Mouse (Mus musculus) lung, embryonic 16.5 days (tissue): Measurements from ENCODE around the gene Mrnip. TPM values are rescaled to one million over a fixed set of nuclear protein-coding genes. Genes with fewer than 3 reads are reported as not detected.

Source experiments
- ATAC-seq: fragments of 200-750 bp; cut with Nextera tagmentation; 2 replicates; pipeline ENCODE4 v1.8.0; 2017; ENCODE audit warnings: low read depth, mild to moderate bottlenecking, moderate library complexity
- H3K27ac ChIP-seq: fragments of 300-500 bp; sonication (generic); 2 replicates; pipeline ENCODE4 v1.5.1; 2014; ENCODE audit warnings: mild to moderate bottlenecking, control low read depth, low read length
- H3K27me3 ChIP-seq: fragments of 300-500 bp; sonication (generic); 2 replicates; pipeline ENCODE4 v1.6.1; 2014; ENCODE audit warnings: low read depth, low read length, mixed read lengths; ENCODE audit not compliant: control insufficient read depth, insufficient read depth
- H3K36me3 ChIP-seq: fragments of 300-500 bp; sonication (generic); 2 replicates; pipeline ENCODE4 v1.6.1; 2014; ENCODE audit warnings: low read length; ENCODE audit not compliant: control insufficient read depth, insufficient read depth
- H3K4me1 ChIP-seq: fragments of 300-500 bp; sonication (generic); replicated peaks from 2 replicates; pipeline ENCODE4 v1.6.1; 2014; ENCODE audit warnings: low read length, mixed read lengths; ENCODE audit not compliant: control insufficient read depth, insufficient read depth
- H3K4me2 ChIP-seq: fragments of 300-500 bp; sonication (generic); 2 replicates; pipeline ENCODE4 v1.6.1; 2014; ENCODE audit warnings: low read depth, low read length, control low read depth
- H3K4me3 ChIP-seq: fragments of 300-500 bp; sonication (generic); 2 replicates; pipeline ENCODE4 v1.5.1; 2014; ENCODE audit warnings: mild to moderate bottlenecking, low read length, control low read depth
- H3K9ac ChIP-seq: fragments of 300-500 bp; sonication (generic); 2 replicates; pipeline ENCODE4 v1.6.1; 2014; ENCODE audit warnings: low read length, control low read depth
- H3K9me3 ChIP-seq: fragments of 300-500 bp; sonication (generic); 2 replicates; pipeline ENCODE4 v1.6.1; 2016; ENCODE audit warnings: low read length; ENCODE audit not compliant: control insufficient read depth
- WGBS: fragments of 180-500 bp; shearing (Covaris S2); extraction: QIAGEN DNeasy Blood & Tissue Kit; methylation state at CpG from one replicate; pipeline ENCODE4 v1.1.7; 2014; 5-methylcytosine and 5-hydroxymethylcytosine counted together
- polyA plus RNA-seq: library from polyadenylated mRNA; unstranded; fragments of >200 nt; fragmentation: Nextera tagmentation; extraction: Ambion mirVana; gene quantifications from 2 replicates; pipeline ENCODE4 v1.2.1, GENCODE M21; 2015

The Mrnip gene
- polyA plus RNA-seq, 1 experiment from 2014 or later = 19.5 TPM

DNA sequence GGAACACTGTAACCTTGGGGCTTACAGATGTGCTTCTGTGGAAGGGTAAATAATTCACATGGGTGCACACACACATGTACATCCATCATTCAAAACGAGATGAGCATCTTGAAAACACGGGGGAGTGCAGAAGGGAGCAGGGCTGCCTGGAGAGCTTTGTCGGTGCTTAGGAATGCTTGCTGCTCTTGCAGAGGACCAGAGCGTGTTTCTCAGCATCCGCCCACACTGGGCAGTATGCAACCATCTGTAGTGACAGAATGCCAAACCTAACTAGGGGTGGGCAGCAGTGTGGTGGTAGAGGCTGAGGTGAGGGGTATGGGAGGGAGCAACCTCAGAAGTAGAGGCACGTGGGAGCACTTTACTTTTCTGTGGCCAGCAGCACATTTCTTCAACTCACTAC lies 2.9 kb downstream of the Mrnip start:
- no peak for ATAC-seq
- WGBS = 65% methylated on average over 6 of the region's 6 CpGs
- no peaks in the 10 kb centered on the region for H3K9me3 ChIP-seq
- no peak overlapping the region for H3K27ac ChIP-seq
- H3K4me1 ChIP-seq = peaks cover 11% of the 10 kb centered on the region
- no peaks in the 10 kb centered on the region for H3K36me3 ChIP-seq
- no peak overlapping the region for H3K4me2 ChIP-seq
- H3K9ac ChIP-seq = no peak overlapping the region
- H3K27me3 ChIP-seq = no peaks in the 10 kb centered on the region
- H3K4me3 ChIP-seq = no peak overlapping the region

DNA sequence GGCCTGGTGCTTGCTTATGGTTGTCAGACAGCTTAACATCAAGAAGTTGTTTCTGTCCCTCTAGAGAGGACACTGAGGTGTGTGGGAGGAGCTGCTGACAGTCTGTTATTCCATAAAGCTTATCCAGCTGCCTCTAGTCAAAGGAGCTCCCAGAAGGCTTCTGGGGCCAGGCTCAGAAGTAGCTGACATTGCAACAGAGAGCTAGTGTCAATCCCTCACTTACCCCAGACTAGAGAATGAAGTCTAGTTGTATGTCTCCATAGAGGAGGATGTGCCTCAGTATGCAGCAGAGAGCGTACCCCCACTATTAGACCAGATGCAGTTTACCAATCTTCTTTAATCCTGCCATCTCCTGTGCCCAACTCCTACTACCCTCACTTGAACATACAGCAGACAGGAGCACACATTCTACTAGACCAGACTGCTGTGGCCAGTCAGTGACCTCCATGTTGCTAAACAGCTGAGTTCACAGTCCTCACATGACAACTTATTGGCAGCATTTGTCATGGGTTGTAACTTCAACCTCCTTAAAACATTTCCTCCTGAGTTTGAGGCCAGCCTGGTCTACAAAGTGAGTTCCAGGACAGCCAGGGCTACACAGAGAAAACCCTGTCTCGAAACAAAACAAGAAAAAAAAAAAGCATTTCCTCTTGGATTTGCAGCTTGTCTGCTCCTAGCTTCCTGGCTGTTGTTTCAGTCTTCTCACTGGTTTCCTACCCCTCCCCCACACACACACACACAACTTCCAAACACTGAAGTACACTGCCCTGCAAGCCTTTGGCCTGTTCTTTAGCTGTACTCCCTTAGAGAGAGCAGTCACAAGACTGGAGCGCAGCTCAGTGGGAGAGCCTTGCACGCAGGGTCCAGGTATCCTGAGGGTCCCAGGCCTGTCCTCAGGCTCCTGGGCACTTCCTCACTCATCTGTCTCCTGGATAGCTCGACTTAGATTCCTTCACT lies 4.6 kb downstream of the Mrnip start:
- no peak overlapping the region for H3K4me3 ChIP-seq
- ATAC-seq = no peak
- no peaks in the 10 kb centered on the region for H3K9me3 ChIP-seq
- WGBS = 63% methylated on average over 5 of the region's 5 CpGs
- H3K9ac ChIP-seq = no peak overlapping the region
- no peaks in the 10 kb centered on the region for H3K27me3 ChIP-seq
- H3K36me3 ChIP-seq = peaks cover 3% of the 10 kb centered on the region; the same call in 1 of the 2 replicates
- H3K4me2 ChIP-seq = no peak overlapping the region
- no peak overlapping the region for H3K27ac ChIP-seq
- peaks cover 11% of the 10 kb centered on the region for H3K4me1 ChIP-seq

DNA sequence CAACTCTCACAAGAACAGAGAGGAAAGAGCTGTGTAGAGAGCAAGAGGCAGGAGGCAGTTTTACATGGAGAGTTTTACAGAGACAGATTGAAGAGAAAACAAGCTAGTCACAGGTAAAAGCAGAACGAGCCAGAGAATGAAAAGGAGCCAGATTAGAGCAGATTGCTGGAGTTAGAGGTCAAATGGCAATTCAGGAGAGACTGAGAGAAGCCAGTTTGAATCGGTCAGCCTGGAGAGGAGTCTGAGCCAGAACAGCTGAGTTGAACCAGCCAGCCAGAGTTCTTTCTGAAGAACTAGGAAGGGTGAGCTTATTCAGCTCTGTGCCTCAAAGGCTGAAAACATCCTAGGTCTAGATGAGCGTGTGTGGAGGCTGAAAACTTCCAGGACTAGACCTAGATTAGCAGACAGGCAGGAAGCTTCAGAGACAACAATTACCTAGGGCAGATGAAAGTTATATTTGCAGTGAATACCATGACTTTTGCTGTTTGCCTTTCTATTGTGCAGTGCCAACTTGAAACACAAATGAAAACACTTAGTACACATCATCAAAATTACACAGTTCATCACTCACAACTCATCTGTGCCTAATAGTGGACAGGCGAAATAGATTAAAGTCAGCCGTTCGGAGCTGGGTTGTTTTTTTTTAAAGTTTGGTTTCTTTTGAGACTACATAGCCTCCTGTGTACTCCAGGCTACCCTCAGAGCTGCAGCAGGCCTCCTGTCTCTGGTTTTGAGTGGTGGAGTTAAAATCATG lies 6.4 kb downstream of the Mrnip start:
- Histone ChIP-seq H3K27me3 (no peaks in the 10 kb centered on the region), H3K9me3 (no peaks in the 10 kb centered on the region), H3K4me2 (no peak overlapping the region), H3K36me3 (peaks cover 3% of the 10 kb centered on the region; the same call in 1 of the 2 replicates), H3K4me3 (no peak overlapping the region), H3K27ac (no peak overlapping the region), H3K4me1 (peaks cover 7% of the 10 kb centered on the region; the same call in 1 of the 2 replicates), H3K9ac (no peak overlapping the region)
- ATAC-seq = no peak
- 67% methylated on average over 6 of the region's 6 CpGs for WGBS

DNA sequence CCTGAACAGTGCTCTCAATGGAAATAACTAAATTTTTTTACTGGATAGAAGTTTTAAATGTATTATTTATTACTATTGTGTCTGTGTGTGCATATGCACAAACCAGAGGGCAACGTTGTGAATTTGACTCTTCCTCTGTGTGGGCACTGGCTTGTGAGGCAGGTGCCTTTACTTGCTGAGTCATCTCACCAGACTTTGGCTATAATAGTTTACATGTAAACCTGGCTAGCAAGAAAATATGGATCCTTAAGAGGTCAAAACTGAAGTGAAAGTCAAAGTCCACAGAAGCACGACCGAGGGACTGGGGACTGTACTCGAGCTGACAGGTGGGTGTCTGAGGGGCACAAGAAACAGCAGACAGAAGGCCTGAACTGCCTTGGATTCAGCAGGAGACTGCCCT lies 8.5 kb downstream of the Mrnip start:
- Histone ChIP-seq H3K4me3 (no peak overlapping the region), H3K4me1 (no peaks in the 10 kb centered on the region), H3K9ac (no peak overlapping the region), H3K9me3 (no peaks in the 10 kb centered on the region), H3K27ac (no peak overlapping the region), H3K4me2 (no peak overlapping the region), H3K36me3 (peaks cover 3% of the 10 kb centered on the region; the same call in 1 of the 2 replicates), H3K27me3 (no peaks in the 10 kb centered on the region)
- WGBS = 80% methylated on average over 4 of the region's 4 CpGs
- no peak for ATAC-seq

DNA sequence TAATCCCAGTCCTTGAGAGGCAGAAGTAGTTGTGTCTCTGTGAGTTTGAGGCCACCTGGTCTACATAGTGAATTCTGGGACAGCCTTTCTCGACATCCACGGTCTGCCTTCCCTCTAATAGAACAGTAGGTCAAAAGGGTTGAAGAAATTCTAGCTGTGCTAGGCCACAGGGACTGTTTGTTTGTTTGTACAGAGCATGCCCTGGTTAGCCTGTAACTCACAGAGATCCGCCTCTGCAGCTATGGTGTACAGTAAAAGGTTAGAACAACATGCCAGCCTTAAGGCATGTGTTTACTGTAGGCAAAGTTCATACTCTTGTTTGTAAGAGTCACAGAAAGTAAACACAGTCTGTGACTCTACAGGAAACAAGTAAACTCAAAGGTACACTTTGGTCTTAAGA lies 10.5 kb downstream of the Mrnip start:
- Histone ChIP-seq H3K4me3 (no peak overlapping the region), H3K4me1 (no peaks in the 10 kb centered on the region), H3K9ac (no peak overlapping the region), H3K27ac (no peak overlapping the region), H3K27me3 (no peaks in the 10 kb centered on the region), H3K4me2 (no peak overlapping the region), H3K9me3 (no peaks in the 10 kb centered on the region), H3K36me3 (peaks cover 3% of the 10 kb centered on the region; the same call in 1 of the 2 replicates)
- no peak for ATAC-seq
- WGBS = 69% methylated on average over 3 of the region's 3 CpGs

DNA sequence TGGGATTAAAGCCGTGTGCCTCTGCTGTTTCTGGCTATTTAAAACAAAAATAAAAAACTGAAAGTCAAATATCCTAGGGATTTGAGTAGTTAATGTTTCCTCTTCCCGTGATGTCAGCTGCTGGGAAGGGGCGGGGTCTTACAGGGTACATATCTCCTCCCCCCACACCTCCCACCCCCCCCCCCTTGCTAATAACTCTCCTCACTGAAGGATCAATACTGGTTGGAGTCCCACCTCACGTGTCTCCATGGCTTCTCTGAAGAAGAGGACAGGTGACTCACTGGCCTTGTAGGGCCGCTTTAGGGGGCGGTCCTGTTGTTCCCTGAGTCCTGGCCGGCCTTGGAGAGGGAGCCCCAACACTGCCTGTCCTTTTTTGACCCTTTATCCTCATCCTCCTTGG lies 14.4 kb downstream of the Mrnip start:
- Histone ChIP-seq H3K9ac (no peak overlapping the region), H3K4me3 (no peak overlapping the region), H3K36me3 (no peaks in the 10 kb centered on the region), H3K4me2 (no peak overlapping the region), H3K4me1 (no peaks in the 10 kb centered on the region), H3K27me3 (no peaks in the 10 kb centered on the region), H3K9me3 (no peaks in the 10 kb centered on the region), H3K27ac (no peak overlapping the region)
- ATAC-seq = no peak
- 63% methylated on average over 7 of the region's 7 CpGs for WGBS

DNA sequence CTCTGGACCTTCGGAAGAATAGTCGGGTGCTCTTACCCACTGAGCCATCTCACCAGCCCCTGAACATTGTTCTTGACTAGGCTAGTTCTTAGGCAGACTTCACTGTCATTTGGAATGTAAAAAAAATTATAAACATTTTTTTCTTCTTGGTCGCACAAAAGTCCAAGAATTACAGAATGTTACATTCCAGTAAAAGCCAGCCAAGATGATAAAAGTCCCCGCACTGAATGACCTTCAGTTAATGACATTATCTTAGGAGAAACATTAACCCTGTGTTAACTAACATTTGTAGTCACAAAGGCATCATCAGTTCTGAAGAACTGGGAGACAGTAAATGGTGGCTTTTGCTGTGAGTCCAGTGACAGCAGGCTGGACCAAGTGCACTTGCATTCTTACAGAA lies 16.1 kb downstream of the Mrnip start:
- H3K27ac ChIP-seq = no peak overlapping the region
- H3K4me3 ChIP-seq = no peak overlapping the region
- H3K9me3 ChIP-seq = no peaks in the 10 kb centered on the region
- no peaks in the 10 kb centered on the region for H3K27me3 ChIP-seq
- no peak for ATAC-seq
- H3K9ac ChIP-seq = no peak overlapping the region
- no peak overlapping the region for H3K4me2 ChIP-seq
- WGBS = 61% methylated on average over 4 of the region's 4 CpGs
- H3K36me3 ChIP-seq = no peaks in the 10 kb centered on the region
- no peaks in the 10 kb centered on the region for H3K4me1 ChIP-seq

DNA sequence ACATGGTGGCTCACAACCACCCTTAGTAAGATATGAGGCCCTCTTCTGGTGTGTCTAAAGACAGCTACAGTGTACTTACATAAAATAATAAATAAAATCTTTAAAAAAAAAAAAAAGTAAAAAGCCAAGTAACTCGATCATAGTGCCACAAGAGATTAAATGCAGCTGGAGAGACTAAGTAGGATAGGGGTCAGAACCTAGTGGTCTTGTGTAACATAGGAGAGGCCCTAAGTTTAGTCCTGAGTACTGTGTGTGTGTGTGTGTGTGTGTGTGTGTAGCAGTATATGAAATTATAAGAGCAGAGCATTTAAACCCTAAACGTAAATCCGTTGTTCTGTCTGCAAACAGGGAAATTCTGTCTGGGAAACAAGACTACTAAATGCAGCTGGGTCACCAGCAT lies 18.0 kb downstream of the Mrnip start:
- Histone ChIP-seq H3K9ac (no peak overlapping the region), H3K27me3 (no peaks in the 10 kb centered on the region), H3K4me2 (no peak overlapping the region), H3K36me3 (no peaks in the 10 kb centered on the region), H3K27ac (no peak overlapping the region), H3K9me3 (no peaks in the 10 kb centered on the region), H3K4me1 (no peaks in the 10 kb centered on the region), H3K4me3 (no peak overlapping the region)
- no peak for ATAC-seq
- 73% methylated on average over 3 of the region's 3 CpGs for WGBS

DNA sequence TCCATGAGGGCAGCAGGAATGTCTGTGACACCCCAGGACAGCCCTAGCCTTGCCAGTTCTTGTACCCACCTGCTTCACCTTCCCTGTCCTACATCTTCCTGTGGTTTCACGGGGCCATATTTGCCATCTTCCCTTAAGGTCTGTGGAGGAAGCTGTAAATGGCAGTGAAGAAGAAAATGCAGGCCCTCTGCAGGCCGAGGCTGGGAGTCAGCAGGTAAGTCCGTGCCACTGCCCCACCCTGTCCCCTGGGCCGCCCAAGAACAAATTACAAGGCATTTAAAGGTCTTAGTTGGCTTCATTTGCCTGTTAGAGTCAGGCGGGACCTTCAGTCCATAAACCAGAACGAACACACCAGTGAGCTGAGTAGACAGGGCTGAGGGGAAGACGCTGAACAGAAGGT lies 19.8 kb downstream of the Mrnip start:
- Histone ChIP-seq H3K4me1 (no peaks in the 10 kb centered on the region), H3K36me3 (peaks cover 4% of the 10 kb centered on the region), H3K27ac (no peak overlapping the region), H3K4me3 (no peak overlapping the region), H3K27me3 (no peaks in the 10 kb centered on the region), H3K9me3 (no peaks in the 10 kb centered on the region), H3K9ac (no peak overlapping the region), H3K4me2 (no peak overlapping the region)
- ATAC-seq = no peak
- WGBS = 70% methylated on average over 7 of the region's 7 CpGs
